Mouse (Mus musculus): ENCODE measurements around the gene Efhd2.

Gene Efhd2

GRCm38 (mm10) chr4:141857422-141857930, 17.2 kb downstream of the Efhd2 start:
- DNase-seq: peak; percentile 83

GRCm38 (mm10) chr4:141853437-141853836, 21.3 kb downstream of the Efhd2 start:
- no peak for DNase-seq

DNA sequence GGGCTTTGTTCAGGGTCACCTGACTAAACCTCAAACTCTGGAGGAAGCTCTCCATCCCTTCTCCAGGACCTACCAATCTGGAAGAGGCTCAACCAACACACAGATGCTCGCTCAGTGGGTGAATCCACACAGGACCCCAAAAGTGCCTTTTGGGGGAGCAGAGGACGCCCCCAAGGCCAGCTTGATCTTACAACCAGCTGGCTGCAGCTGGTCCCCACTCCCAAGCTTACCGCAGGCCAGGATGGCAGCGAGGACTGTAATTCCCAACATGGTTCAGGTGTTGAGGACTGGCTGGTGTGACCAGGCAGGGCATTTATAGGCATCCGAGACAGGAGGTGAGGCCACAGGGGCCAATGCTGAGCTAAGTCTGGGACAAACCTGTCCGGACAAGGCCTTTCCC, 28.7 kb downstream of the Efhd2 start, which contains the start of gene Ctrc:
Gene Ctrc (minus strand): TSS at position 361 of the 400 bp plus-strand sequence.
- DNase-seq: no peak

GRCm38 (mm10) chr4:141834536-141835095, 40.1 kb downstream of the Efhd2 start:
- no peak for DNase-seq

DNA sequence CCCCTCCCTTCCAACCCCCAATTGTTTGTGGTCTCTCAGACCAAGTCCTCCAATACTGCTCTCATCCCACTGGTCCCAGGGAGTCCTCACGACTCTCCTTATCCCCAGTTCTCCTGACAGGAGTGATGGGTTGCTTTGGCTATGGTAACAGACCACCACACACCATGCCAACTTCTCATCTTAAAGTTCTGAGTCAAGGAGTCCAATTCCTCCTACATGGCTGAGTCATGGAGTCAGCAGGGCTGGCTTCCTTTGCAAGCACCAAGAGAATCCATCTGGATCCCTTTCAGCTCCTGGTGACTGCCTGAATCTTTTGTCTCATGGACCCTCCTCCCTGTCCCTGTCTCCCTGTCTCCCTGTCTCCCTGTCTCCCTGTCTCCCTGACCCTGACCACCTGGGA, 40.8 kb downstream of the Efhd2 start:
- peak; percentile 66 for DNase-seq

GRCm38 (mm10) chr4:141831361-141831760, 43.4 kb downstream of the Efhd2 start:
- no peak for DNase-seq

GRCm38 (mm10) chr4:141830381-141830780, 44.3 kb downstream of the Efhd2 start:
- DNase-seq: no peak

DNA sequence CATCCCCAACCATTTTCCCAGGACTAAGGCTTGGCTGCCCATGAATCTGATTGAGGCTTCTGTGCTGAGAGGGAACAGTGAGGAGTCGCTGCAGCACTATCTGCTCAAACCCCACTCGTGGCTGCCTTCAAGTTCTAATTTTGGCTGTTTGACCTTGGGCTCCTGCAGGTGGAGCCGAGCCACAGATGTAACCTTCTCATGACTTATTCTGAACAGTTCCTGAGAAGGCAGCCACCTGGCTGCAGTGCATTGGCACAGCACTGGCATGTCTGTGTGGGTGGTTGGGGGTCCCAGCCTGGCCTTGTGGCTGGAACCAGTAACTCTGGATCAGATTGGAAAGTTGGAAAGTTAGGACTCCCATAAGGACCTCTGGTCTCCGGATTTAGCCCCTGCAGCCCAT, 46.5 kb downstream of the Efhd2 start:
- DNase-seq: no peak

DNA sequence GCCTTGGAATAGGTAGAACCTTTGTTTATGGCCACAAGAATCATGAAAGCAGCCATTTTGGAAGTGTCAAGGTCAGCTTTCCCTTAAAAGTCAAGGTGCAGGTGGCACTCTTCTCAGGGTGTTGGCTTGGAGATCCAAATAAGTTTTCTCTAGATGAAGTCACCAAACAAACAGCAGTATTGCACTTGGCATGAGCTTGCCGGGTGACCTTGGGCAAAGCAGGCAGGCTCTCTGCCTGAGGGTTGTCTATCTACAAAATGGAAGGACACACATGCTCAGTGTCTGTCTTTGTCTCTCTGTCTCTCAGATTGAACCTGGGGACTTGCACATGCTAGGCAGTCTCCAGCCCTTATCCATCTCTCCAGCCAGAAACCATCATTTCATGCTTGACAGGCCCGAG, 47.3 kb downstream of the Efhd2 start:
- no peak for DNase-seq

DNA sequence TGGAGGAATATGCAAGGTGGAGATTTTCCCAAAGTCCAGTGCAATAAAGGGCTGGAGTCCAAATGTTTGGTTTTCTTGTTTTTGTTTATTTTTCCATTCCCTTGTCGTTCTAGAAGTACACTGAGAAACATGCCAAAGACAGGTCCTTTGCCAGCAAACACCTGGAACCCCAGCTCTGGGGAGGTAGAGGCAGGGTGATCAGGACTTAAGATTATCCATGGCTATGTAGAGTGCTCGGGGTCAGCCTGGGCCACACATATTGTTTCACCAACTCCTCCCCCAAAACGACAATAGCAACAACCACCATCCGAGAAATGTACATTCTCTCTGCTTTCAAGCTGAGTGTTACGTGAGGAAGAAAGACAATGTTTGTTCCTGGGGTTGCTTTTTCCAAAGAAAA, 48.7 kb downstream of the Efhd2 start, which contains the start of gene Cela2a:
Gene Cela2a (minus strand): TSS at position 101 of the 400 bp plus-strand sequence.
- no peak for DNase-seq

DNA sequence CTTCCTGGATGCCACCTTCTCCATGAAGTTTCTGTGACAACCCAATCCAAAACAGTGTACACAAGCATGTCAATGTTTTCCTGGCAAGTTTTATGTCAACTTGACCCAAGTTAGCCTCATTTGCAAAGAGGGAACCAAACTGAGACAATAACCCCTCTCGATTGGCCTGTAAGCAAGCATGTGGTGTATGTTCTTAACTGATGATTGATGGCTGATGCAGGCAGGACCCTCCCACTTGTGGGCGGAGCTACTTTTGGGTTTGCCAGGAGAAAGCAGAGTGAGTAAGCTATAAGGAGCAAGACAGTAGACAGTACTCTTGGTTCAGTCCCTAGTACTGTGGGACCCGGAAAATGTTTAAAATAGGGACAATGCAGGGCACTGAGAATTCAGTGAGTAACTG, 51.7 kb downstream of the Efhd2 start:
- DNase-seq: no peak

DNA sequence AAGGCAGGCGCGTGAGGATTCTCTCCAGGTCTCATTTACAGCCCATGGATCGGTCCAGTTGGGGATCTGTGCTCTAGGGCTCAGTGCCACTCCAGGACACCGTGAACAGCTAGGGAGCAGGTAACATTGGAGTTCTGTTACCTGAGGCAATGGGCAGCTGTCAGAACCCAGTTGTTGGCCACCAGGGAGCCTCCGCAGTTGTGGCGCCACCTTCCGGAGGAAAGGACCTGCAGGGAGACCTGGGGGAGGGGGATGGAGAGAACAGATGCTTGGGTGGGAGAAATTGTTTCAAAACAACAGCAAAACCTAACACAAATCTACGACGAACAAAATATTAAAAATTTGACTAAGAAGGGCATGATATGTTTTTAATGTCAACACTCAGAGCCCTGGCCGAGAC, 52.6 kb downstream of the Efhd2 start:
- DNase-seq: no peak

DNA sequence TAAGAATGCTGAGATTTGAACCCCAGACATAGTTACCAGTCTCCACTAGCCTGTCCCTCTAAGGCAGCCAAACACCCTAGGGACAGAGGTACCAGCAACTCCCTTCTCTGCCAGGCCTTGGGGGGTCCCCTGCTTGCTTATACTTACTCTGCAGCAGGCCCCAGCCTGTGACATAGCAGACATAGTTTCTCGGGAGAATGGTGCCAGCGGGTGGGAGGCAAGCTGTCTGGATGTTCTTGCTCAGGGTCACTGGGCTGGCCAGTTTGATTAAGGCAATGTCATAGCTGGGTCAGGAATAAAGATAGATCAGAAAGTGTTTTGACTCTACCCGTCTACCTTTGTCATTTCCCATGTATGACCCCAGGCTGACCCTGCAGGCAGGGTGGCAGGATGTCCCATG, 53.5 kb downstream of the Efhd2 start:
- DNase-seq: no peak

- DNase-seq: no peak
Measured at GRCm38 (mm10) chr4:141819316-141819715, 55.4 kb downstream of the Efhd2 start.

DNA sequence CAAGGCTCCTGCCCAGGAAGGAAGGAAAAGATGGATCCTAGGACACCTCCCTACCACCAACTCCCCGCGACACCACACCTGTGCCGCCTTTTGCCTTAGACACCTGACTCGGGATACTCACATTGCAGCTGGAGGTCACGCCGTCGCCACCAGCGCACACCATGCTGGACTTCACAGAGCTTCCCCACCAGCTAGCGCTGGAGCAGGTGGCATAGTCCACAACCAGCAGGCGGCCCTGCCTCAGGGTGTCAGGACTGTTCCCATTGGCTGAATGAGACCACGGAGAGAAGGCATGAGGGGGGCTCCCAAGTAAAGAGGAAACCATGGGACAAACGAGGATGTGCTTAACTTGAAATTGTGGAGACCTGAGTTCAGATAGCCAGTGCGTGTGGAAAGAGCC, 55.9 kb downstream of the Efhd2 start:
- DNase-seq: no peak

GRCm38 (mm10) chr4:141817706-141818105, 57.0 kb downstream of the Efhd2 start:
- no peak for DNase-seq

DNA sequence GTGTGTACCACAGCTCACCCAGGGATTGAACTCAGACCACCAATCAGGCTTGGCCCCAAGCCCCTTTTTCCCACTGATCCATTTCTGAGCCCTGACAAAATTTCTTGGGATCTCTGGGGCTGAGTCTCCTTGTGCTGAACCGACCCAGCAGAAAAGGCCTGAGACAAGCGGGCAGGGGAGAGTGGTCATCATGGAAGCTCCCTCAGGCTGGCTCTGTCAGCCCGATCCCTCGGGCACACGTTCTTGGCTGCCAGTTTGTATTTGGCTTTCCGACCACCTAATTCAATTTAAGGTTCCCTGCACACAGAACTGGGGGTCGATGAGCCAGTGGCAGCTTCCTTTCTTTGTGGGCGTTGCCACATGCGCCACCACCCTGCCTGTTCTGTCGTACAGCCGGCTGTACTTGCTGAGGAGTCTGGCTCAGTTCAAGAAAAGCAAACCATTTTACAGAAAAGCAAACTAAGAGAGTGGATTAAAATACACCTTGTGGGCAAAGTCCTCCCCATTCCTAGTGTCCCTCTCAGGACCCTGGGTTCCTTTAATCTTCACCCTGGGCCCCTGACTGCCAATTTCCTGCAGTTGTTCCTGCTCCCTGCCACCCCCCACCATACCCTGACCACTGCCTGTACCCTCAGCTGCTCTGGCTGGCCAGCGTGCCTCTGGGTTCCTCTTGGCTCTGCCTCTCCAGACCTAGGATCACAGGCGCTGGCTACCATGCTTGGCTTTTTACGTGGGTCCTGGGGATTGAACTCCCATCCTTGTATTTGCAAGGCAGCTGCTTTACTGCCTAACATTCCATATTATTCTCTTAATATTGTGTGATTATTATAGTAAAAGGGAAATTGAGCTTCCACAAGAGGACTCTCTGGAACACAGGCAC, 57.7 kb downstream of the Efhd2 start:
- no peak for DNase-seq

DNA sequence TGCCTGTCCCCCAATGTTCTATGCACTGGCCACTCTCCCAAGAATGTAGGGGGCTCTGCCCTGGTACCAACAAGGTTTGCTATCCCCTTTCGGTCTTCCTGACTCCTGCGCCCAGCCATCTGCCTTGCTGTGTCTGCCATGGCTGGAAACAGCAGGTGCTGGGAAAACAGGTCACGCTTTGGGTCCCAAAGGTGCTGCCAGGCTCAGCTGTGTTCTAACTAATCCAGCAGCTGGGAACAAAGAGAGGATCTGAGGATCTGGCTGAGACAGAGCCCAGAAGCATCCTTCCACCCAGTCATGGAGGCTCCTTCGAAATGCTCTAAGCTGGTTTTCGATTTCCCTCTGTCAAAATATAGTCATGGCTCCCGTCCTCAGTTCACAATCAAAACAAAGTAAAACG, 58.5 kb downstream of the Efhd2 start:
- no peak for DNase-seq

GRCm38 (mm10) chr4:141811375-141811774, 63.3 kb downstream of the Efhd2 start:
- DNase-seq: no peak

DNA sequence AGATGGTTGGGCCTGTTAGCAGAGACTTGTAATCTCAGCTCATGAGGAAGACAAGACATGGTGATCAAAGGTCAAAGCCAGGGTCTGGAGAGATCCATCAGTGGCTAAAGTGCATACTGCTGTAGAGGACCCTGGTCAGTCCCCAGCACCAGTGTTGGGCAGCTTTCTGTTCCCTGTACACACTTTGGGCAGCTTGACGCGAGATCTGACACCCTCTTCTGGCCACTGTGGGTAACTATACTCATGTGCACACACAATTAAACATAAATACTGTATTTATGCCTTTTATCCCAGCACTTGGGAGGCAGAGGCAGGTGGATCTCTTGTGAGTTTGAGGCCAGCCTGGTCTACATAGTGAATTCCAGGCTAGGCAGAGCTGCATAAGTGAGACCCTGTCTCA, 63.7 kb downstream of the Efhd2 start:
- DNase-seq: no peak

DNA sequence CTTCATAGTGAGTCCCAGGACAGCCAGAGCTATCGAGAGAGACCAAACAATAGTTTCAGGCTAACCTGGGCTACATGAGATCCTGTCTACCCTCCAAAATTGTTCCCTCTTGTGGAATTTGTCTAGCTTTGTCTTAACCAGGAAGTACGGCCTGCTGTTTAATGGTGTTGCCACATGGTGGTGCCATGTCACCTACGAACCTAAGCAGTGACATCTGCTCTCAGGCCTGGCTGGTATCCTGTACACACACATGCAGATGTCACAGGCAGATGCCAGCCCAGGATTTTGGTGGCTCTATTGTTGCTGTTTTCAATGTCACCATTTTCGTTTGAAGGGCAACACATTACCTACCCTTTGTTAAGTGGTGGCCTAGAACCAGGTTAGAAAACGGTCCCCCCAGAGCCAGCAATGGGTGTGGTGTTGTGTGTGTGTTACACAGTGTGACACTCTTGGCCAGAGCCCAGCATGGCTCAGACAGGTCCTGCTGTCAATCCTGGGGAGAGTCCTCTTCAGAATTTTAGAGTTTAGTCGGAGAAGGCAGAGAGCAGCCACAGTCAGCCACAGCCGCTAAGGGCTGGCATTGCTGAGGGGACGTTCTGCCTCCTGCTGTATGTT, 64.8 kb downstream of the Efhd2 start:
- DNase-seq: no peak

Data from right cerebral cortex, adult 18-20 months (tissue).